Mouse (Mus musculus) myocyte (in vitro differentiated cells): ENCODE results near the gene A030005K14Rik. TPM values are rescaled to one million over a fixed set of nuclear protein-coding genes. Genes with fewer than 3 reads are reported as not detected.

ENCODE experiments used
- H3K27me3 ChIP-seq: one replicate; pipeline ENCODE4 v1.6.1; 2011; ENCODE audit not compliant: control insufficient read depth, insufficient read depth, insufficient read length
- H3K36me3 ChIP-seq: one replicate; pipeline ENCODE4 v1.6.1; 2011; ENCODE audit not compliant: control insufficient read depth, insufficient read depth
- H3K4me2 ChIP-seq: one replicate; pipeline ENCODE4 v1.6.1; 2011; ENCODE audit warnings: low read depth, control low read depth
- H3K4me3 ChIP-seq: one replicate; pipeline ENCODE4 v1.5.1; 2011; ENCODE audit warnings: mild to moderate bottlenecking, control low read depth, moderate library complexity
- H3K79me2 ChIP-seq: one replicate; pipeline ENCODE4 v1.6.1; 2011; ENCODE audit not compliant: control insufficient read depth, insufficient read depth
- H3ac ChIP-seq: one replicate; pipeline ENCODE4 v1.6.1; 2011; ENCODE audit not compliant: control insufficient read depth, insufficient read length
- CEBPB ChIP-seq: IDR thresholded peaks from 2 replicates; pipeline ENCODE4 v1.6.1; 2011; ENCODE audit warnings: mild to moderate bottlenecking, moderate library complexity; ENCODE audit not compliant: poor library complexity, insufficient read depth, severe bottlenecking
- E2F4 ChIP-seq: IDR thresholded peaks from one replicate; pipeline ENCODE4 v1.6.1; 2011; ENCODE audit warnings: mild to moderate bottlenecking, control low read depth, moderate library complexity; ENCODE audit not compliant: insufficient read depth
- MAX ChIP-seq: IDR thresholded peaks from one replicate; pipeline ENCODE4 v1.6.1; 2011; ENCODE audit warnings: low read depth, mild to moderate bottlenecking, control low read depth
- MYOD1 ChIP-seq, 3 experiments: IDR thresholded peaks; one replicate each; pipeline ENCODE4 v1.6.1; 2011; ENCODE audit warnings: control low read depth in 2 of 3, low read depth in 2 of 3, mild to moderate bottlenecking in 2 of 3, moderate library complexity in 1 of 3; ENCODE audit not compliant: insufficient read length in 2 of 3, control insufficient read depth in 1 of 3
- MYOG ChIP-seq, 3 experiments: IDR thresholded peaks; one replicate each; pipeline ENCODE4 v1.6.1; 2011; ENCODE audit warnings: control low read depth in 2 of 3, low read depth in 2 of 3, mild to moderate bottlenecking in 2 of 3; ENCODE audit not compliant: insufficient read length in 2 of 3, control insufficient read depth in 1 of 3, insufficient read depth in 1 of 3
- POLR2A ChIP-seq: IDR thresholded peaks from one replicate; pipeline ENCODE4 v1.6.1; 2011; ENCODE audit warnings: low read depth, mild to moderate bottlenecking, control low read depth, moderate library complexity; ENCODE audit not compliant: insufficient read length
- POLR2AphosphoS2 ChIP-seq: IDR thresholded peaks from one replicate; pipeline ENCODE4 v1.6.1; 2011; ENCODE audit warnings: low read depth, control low read depth; ENCODE audit not compliant: insufficient read length
- REST ChIP-seq: IDR thresholded peaks from one replicate; pipeline ENCODE4 v1.6.1; 2011; ENCODE audit warnings: mild to moderate bottlenecking, control low read depth, moderate library complexity; ENCODE audit not compliant: insufficient read depth, insufficient read length
- SRF ChIP-seq: IDR thresholded peaks from one replicate; pipeline ENCODE4 v1.6.1; 2011; ENCODE audit warnings: low read depth; ENCODE audit not compliant: control insufficient read depth, insufficient read length
- TCF12 ChIP-seq: IDR thresholded peaks from one replicate; pipeline ENCODE4 v1.6.1; 2011; ENCODE audit warnings: mild to moderate bottlenecking, control low read depth; ENCODE audit not compliant: poor library complexity, insufficient read depth, severe bottlenecking
- TCF3 ChIP-seq: IDR thresholded peaks from one replicate; pipeline ENCODE4 v1.6.1; 2011; ENCODE audit warnings: low read depth, control low read depth; ENCODE audit not compliant: insufficient read length
- USF1 ChIP-seq: IDR thresholded peaks from one replicate; pipeline ENCODE4 v1.6.1; 2011; ENCODE audit warnings: low read depth, mild to moderate bottlenecking, control low read depth, moderate library complexity
- polyA plus RNA-seq: library from polyadenylated mRNA; unstranded; fragments of >200 nt; fragmentation: generic; extraction: Trizol; gene quantifications from one replicate; pipeline ENCODE4 v1.2.1, GENCODE M21; 2012; ENCODE audit warnings: missing spikeins

The A030005K14Rik gene
- polyA plus RNA-seq, 1 experiment = not detected

DNA sequence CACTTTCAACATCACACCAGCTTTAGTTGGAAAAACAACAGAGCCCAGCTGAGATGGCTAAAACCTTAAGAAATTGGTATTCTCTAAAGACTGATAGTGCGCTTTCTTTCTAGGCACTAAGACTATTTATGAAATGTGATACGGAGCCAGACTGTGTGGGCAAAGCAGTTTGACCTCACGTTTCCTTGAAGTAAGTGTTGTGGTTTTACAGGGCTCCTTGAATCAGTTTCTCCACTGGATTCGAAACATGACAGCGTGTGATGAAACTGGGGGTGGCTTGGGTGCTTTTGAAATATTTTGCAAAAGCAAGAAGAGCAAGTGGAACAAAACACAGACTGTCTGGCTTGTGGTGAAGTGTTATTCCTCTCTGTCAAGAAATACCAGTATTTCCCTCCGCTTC, 17.8 kb upstream of the A030005K14Rik start:
- Histone ChIP-seq H3ac (no peak overlapping the region), H3K4me2 (no peak overlapping the region), H3K36me3 (no peaks in the 10 kb centered on the region), H3K79me2 (no peaks in the 10 kb centered on the region), H3K4me3 (no peak overlapping the region), H3K27me3 (peaks cover 11% of the 10 kb centered on the region)
- TF ChIP-seq TCF3 = no peak
- TF ChIP-seq E2F4 = no peak
- no peak for TF ChIP-seq USF1
- no peak for TF ChIP-seq POLR2AphosphoS2
- TF ChIP-seq SRF = no peak

- peaks cover 11% of the 10 kb centered on the region for H3K27me3 ChIP-seq
- peak overlapping the region; percentile 35 for H3K4me2 ChIP-seq
- no peak overlapping the region for H3K4me3 ChIP-seq
- no peaks in the 10 kb centered on the region for H3K36me3 ChIP-seq
- no peaks in the 10 kb centered on the region for H3K79me2 ChIP-seq
- H3ac ChIP-seq = no peak overlapping the region
- TF ChIP-seq REST = no peak
- TF ChIP-seq SRF = no peak
Measured at GRCm38 (mm10) chr1:83076190-83076917, 17.2 kb upstream of the A030005K14Rik start.

DNA sequence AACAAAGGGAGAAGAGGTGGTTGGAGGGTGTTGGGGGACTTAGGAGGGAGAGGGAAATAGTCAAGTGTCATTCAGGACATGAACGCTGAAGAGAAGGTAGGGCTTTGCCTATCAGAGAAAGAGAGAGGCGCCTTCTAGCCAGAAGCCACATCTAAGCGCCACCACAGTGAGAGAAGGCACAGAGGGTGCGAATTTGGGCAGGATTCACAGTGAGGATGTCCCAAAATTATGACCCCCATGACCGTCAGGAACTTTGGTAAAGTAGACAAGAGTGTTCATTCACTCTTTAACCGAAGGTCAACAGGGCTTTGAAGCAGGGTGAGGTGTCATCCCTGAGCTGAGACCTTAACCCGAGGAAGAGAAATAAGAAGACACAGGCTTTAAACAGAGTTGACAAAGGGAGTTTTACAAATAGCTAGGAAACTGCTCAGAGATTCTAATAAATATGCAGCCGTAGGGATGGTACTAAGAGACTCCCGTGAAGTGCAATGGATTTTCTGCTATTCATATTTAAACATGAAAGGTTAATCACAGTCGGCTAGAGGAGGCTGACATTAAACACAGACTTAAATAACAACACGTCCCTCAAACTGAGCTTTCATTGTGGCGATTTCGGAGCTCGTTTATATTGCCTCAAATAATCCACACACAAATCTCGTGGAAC, 16.5 kb upstream of the A030005K14Rik start:
- Histone ChIP-seq H3K4me3 (no peak overlapping the region), H3K27me3 (peaks cover 11% of the 10 kb centered on the region)

GRCm38 (mm10) chr1:83067205-83067604, 8.0 kb upstream of the A030005K14Rik start:
- H3K27me3 ChIP-seq = peaks cover 16% of the 10 kb centered on the region
- TF ChIP-seq CEBPB (no peak), USF1 (no peak), E2F4 (no peak), TCF12 (no peak), SRF (no peak), MAX (no peak), MYOD1 (IDR thresholded peaks at IDR 0.05; ENCODE audit: control insufficient read depth in 1 of 3, insufficient read length in 2 of 3, low read depth in 2 of 3) (no peak)
- no peaks in the 10 kb centered on the region for H3K36me3 ChIP-seq
- no peaks in the 10 kb centered on the region for H3K79me2 ChIP-seq
- H3K4me2 ChIP-seq = no peak overlapping the region
- H3K4me3 ChIP-seq = no peak overlapping the region
- H3ac ChIP-seq = no peak overlapping the region

More for the DNA sequence above, 16.5 kb upstream of the A030005K14Rik start:
- TF ChIP-seq MYOG (IDR thresholded peaks at IDR 0.05; ENCODE audit: control insufficient read depth in 1 of 3, insufficient read depth in 1 of 3, insufficient read length in 2 of 3, low read depth in 2 of 3) (no peak), SRF (no peak), CEBPB (no peak), POLR2A (no peak), TCF12 (no peak), MYOD1 (IDR thresholded peaks at IDR 0.05; ENCODE audit: control insufficient read depth in 1 of 3, insufficient read length in 2 of 3, low read depth in 2 of 3) (no peak), TCF3 (no peak), E2F4 (no peak), USF1 (no peak), REST (no peak), POLR2AphosphoS2 (no peak), MAX (no peak)
- H3K4me2 ChIP-seq = peak overlapping the region; percentile 35
- H3K79me2 ChIP-seq = no peaks in the 10 kb centered on the region
- H3K36me3 ChIP-seq = no peaks in the 10 kb centered on the region
- no peak overlapping the region for H3ac ChIP-seq

GRCm38 (mm10) chr1:83066577-83066976, 7.4 kb upstream of the A030005K14Rik start:
- Histone ChIP-seq H3K4me3 (no peak overlapping the region), H3K4me2 (no peak overlapping the region), H3K27me3 (peaks cover 16% of the 10 kb centered on the region), H3K79me2 (no peaks in the 10 kb centered on the region), H3ac (no peak overlapping the region), H3K36me3 (no peaks in the 10 kb centered on the region)
- TF ChIP-seq USF1 (no peak), MYOD1 (IDR thresholded peaks at IDR 0.05; ENCODE audit: control insufficient read depth in 1 of 3, insufficient read length in 2 of 3, low read depth in 2 of 3) (no peak), TCF12 (no peak), MAX (no peak)
